Mouse (Mus musculus): ENCODE measurements at regions not wholly inside any gene's neighbourhood (a gene's known extent, or its start where the extent isn't known, plus 50 kb on each side); places are given as distances from the start of the nearest gene placed in this dataset.

- no peak for TF ChIP-seq CTCF (IDR thresholded peaks at IDR 0.05; ENCODE audit: insufficient read depth, low read depth, low read length)
- TF ChIP-seq POLR2A (IDR thresholded peaks at IDR 0.05; ENCODE audit: insufficient read depth, low read depth, low read length) = no peak
These were observed 700.5 kb downstream of the Kcnj2 start for GRCm38 (mm10) chr11:111766371-111767011.
